Mouse (Mus musculus) left cerebral cortex, adult 2 months (tissue): ENCODE measurements at regions not wholly inside any gene's neighbourhood (a gene's known extent, or its start where the extent isn't known, plus 50 kb on each side); places are given as distances from the start of the nearest gene placed in this dataset.

Experiments used
- DNase-seq, 2 experiments: peaks; one replicate each; pipeline ENCODE4 v3.0.0; 2021 to 2022; ENCODE audit warnings: low spot score in 2 of 2, mixed read lengths in 1 of 2; ENCODE audit errors: extremely low spot score in 1 of 2
- H3K27ac ChIP-seq: fragments of 200-600 bp; 2 replicates; pipeline ENCODE4 v1.8.1; 2022
- H3K4me3 ChIP-seq: fragments of 200-600 bp; 2 replicates; pipeline ENCODE4 v1.8.1; 2022
- CTCF ChIP-seq: fragments of 200-600 bp; IDR thresholded peaks from 2 replicates; pipeline ENCODE4 v1.8.1; 2022; ENCODE audit warnings: antibody characterized with exemption, mild to moderate bottlenecking, moderate library complexity
- intact Hi-C: fragments of 180-260 bp; cut with DNase I; formaldehyde crosslinking; loops from one replicate; pipeline ENCODE4 v1.15.1; 2025

DNA sequence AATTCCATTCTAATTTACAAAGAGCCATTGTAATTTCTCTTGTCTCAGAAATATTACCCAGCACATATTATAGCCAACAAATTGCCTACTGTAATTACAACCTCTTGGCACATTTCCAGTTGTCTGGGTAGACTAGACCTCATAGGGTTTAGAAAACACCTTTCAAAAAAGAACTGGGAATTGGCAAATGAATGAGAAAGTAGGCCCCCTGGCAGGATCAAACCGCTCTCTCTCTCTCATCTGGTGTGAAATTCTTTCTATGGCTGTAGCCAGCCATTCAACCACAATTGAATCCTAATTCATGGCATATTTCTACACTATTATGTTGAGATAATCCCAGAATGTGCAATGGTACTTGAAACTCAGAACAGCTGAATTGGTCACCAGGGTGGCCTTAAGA is 65.3 kb upstream of the Pde3a start:
- TF ChIP-seq CTCF: no peak
- intact Hi-C loops: no loop called here
- H3K27ac ChIP-seq: no peak overlapping the region
- no peak for DNase-seq
- H3K4me3 ChIP-seq: no peak overlapping the region

DNA sequence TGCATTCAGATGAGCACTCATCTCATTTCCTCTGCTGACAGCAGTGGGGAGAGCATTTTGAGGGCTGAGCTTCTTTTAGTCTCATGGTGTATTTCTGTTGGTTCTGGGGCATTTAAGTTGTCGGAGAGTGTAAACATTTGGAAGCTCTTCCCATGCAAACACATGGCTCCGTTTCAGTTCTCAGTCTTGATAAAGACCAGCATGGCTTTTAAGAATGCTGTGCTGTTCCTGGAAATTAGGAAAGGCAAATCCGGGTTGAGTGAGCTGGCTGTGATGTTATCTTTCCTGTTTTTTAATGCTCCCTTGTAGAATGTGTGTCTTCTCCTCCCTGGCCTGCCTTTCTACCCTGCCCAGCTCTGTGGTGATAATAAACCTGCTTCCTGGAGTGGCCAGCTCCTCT is 61.0 kb upstream of the Pde3a start:
- no peak overlapping the region for H3K4me3 ChIP-seq
- no peak for TF ChIP-seq CTCF
- H3K27ac ChIP-seq: no peak overlapping the region
- DNase-seq: no peak
- intact Hi-C loops: no loop called here

DNA sequence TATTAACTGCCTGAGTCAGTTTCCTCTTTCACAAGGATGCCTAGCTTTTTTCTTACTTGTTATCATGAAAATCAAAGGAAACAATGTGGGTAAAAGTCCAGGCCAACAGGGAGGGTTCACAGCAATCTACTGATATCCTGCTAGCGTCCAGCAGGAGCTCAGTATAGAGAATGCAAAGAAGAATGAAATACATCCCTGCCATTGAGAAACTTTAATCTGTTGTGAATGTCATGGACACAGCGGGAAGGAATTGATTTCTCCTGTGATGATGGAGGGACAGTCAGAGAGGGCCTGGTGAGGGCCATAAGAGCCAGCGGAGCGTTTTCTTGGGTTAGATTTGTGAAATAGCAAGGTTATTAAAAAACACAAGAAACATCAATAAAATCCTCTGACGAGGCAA is 60.0 kb upstream of the Pde3a start:
- H3K4me3 ChIP-seq: no peak overlapping the region
- no peak overlapping the region for H3K27ac ChIP-seq
- intact Hi-C loops: no loop called here
- TF ChIP-seq CTCF: no peak
- DNase-seq: no peak

DNA sequence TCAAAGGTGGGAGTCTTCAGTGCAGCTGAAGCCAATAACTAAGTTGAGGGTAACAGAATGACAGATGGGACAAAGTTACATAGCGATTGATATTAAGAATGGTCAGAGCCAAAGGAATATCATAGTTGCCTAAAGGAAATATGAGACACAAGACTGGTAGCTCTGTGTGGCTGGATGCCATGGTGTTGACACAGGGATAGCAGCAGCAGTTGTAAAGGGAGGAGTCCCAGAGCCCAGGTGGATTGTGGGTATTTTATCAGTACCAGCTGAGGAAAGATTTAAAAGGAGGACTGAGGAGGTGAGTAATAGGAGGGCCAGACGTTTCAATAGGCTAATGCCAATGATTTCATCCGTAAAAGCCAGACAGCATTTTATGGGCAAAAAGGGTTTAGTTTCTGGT is 59.4 kb upstream of the Pde3a start:
- no peak for DNase-seq
- Histone ChIP-seq H3K27ac (no peak overlapping the region), H3K4me3 (no peak overlapping the region)
- intact Hi-C loops: no loop called here
- TF ChIP-seq CTCF: no peak

DNA sequence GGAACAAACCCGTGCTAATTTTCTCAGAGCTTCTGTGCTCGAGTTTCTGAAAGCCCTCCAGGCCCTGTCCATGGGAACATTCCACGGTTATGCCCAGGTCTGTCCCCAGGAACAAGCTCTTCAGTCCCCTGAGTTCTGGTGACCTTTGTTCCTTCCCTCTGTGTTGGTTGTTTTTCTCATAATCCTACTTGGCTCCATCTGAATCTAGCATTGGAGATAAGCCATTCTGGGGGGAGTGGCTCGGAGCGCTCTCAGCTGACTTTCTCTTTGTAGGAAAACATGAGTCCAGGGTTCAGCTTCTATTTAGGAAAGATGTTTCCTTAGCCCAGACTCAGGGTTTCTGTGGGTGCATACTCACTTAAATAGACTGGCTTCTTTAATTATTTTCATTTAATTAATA is 58.7 kb upstream of the Pde3a start:
- TF ChIP-seq CTCF: no peak
- intact Hi-C loops: no loop called here
- Histone ChIP-seq H3K4me3 (no peak overlapping the region), H3K27ac (no peak overlapping the region)
- DNase-seq: no peak

DNA sequence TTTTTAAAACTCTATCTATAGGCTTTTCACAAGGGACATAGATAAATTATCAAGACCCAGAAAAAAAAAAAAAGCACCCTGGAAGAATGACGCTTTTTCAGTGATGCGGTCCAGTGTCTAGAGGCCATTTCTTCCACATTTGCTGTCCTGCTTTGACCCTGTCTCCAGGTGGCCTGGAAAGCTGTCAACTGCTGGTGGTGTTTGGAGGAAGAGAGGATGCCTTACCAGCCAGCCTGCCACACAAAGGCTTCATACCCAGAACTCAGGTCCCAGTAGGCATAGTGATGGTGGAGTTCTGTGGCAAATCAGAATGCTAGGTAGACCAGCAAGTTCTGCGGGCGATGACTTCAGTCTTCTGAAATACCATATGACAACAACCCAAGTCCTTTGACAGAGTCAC is 51.6 kb upstream of the Pde3a start:
- Histone ChIP-seq H3K27ac (no peak overlapping the region), H3K4me3 (no peak overlapping the region)
- intact Hi-C loops: no loop called here
- TF ChIP-seq CTCF: no peak
- no peak for DNase-seq
